Mouse (Mus musculus): ENCODE measurements around the gene Gadl1.

DNA sequence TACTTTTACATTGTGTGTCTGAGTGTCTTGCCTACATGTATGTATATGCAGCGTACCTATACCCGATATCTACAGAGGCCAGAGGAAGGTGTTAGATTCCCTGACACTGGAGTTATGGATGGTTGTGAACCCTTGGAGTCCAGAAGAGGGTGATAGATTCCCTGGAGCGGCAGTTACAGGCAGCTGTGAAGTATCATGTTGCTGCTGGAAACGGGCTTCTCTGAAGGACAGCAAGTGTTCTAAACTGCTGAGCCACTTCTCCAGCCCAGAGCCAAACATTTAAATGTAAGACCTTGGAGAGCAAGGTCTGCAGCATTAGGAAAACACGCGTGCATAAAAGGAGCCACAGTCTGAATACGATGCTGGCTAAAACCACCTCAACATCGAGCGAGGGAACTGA is 107.0 kb downstream of the Gadl1 start:
- no peak for TF ChIP-seq CTCF (IDR thresholded peaks at IDR 0.05; ENCODE audit: low read depth, low read length)
- no peak for TF ChIP-seq POLR2A (IDR thresholded peaks at IDR 0.05; ENCODE audit: extremely low read depth, insufficient read depth, low read length)
